Mouse (Mus musculus) kidney, postnatal 0 days (tissue): ENCODE measurements at regions not wholly inside any gene's neighbourhood (a gene's known extent, or its start where the extent isn't known, plus 50 kb on each side); places are given as distances from the start of the nearest gene placed in this dataset.
A peak's percentile ranks its signal among the peaks of the same experiment; 100 is the strongest.

Source experiments
- ATAC-seq: fragments of 200-750 bp; cut with Nextera tagmentation; replicated peaks from 2 replicates; pipeline ENCODE4 v1.8.0; 2017; ENCODE audit warnings: low read depth, moderate number of reproducible peaks, moderate TSS enrichment, moderate library complexity; ENCODE audit not compliant: low FRiP score
- DNase-seq: peaks from one replicate; pipeline ENCODE4 v3.0.0-alpha.2; 2016; ENCODE audit warnings: low spot score
- H3K27ac ChIP-seq: fragments of 300-500 bp; sonication (generic); 2 replicates; pipeline ENCODE4 v1.5.1; 2014; ENCODE audit warnings: mild to moderate bottlenecking
- H3K27me3 ChIP-seq: fragments of 300-500 bp; sonication (generic); 2 replicates; pipeline ENCODE4 v1.6.1; 2014; ENCODE audit warnings: low read length, mixed read lengths; ENCODE audit not compliant: insufficient read depth
- H3K36me3 ChIP-seq: fragments of 300-500 bp; sonication (generic); 2 replicates; pipeline ENCODE4 v1.6.1; 2014; ENCODE audit warnings: low read length, mixed read lengths; ENCODE audit not compliant: insufficient read depth
- H3K4me1 ChIP-seq: fragments of 300-500 bp; sonication (generic); replicated peaks from 2 replicates; pipeline ENCODE4 v1.6.1; 2014; ENCODE audit warnings: antibody characterized with exemption, low read length, mixed read lengths; ENCODE audit not compliant: insufficient read depth
- H3K4me2 ChIP-seq: fragments of 300-500 bp; sonication (generic); 2 replicates; pipeline ENCODE4 v1.6.1; 2014; ENCODE audit warnings: mild to moderate bottlenecking, low read length, moderate library complexity, mixed read lengths
- H3K4me3 ChIP-seq: fragments of 300-500 bp; sonication (generic); replicated peaks from 2 replicates; pipeline ENCODE4 v1.5.1; 2014; ENCODE audit warnings: low read depth, low read length
- H3K9ac ChIP-seq: fragments of 300-500 bp; sonication (generic); 2 replicates; pipeline ENCODE4 v1.6.1; 2014; ENCODE audit warnings: low read depth, low read length
- H3K9me3 ChIP-seq: fragments of 300-500 bp; sonication (generic); replicated peaks from 2 replicates; pipeline ENCODE4 v1.6.1; 2016; ENCODE audit warnings: low read length, inconsistent platforms, mixed read lengths
- CTCF ChIP-seq: IDR thresholded peaks from 2 replicates; pipeline ENCODE4 v1.5.1; 2016; ENCODE audit warnings: antibody characterized with exemption, low read depth, mild to moderate bottlenecking, moderate library complexity
- WGBS: fragments of 180-500 bp; shearing (Covaris S2); extraction: QIAGEN DNeasy Blood & Tissue Kit; methylation state at CpG from one replicate; pipeline ENCODE4 v1.1.7; 2014; 5-methylcytosine and 5-hydroxymethylcytosine counted together

- H3K4me3 ChIP-seq, result no peak overlapping the region
- no peak overlapping the region for H3K27ac ChIP-seq
- DNase-seq (no peak), ATAC-seq (no peak)
- H3K4me2 ChIP-seq, result no peak overlapping the region
- H3K9ac ChIP-seq, result no peak overlapping the region
- 69% methylated on average over 2 of the region's 2 CpGs for WGBS
- H3K4me1 ChIP-seq, result no peaks in the 10 kb centered on the region
- no peak for TF ChIP-seq CTCF
- no peaks in the 10 kb centered on the region for H3K9me3 ChIP-seq
- no peaks in the 10 kb centered on the region for H3K36me3 ChIP-seq
- no peaks in the 10 kb centered on the region for H3K27me3 ChIP-seq
Observed at GRCm38 (mm10) chr3:58327721-58328120, 86.8 kb upstream of the Tsc22d2 start.

GRCm38 (mm10) chr3:58330186-58330585, 84.3 kb upstream of the Tsc22d2 start:
- TF ChIP-seq CTCF, result no peak
- H3K9ac ChIP-seq, result no peak overlapping the region
- DNase-seq (no peak), ATAC-seq (no peak)
- 70% methylated on average over 2 of the region's 2 CpGs for WGBS
- H3K4me1 ChIP-seq, result peaks cover 7% of the 10 kb centered on the region; the same call in 1 of the 2 replicates
- H3K4me3 ChIP-seq, result no peak overlapping the region
- no peak overlapping the region for H3K4me2 ChIP-seq
- no peak overlapping the region for H3K27ac ChIP-seq
- no peaks in the 10 kb centered on the region for H3K9me3 ChIP-seq
- no peaks in the 10 kb centered on the region for H3K27me3 ChIP-seq
- H3K36me3 ChIP-seq, result no peaks in the 10 kb centered on the region

GRCm38 (mm10) chr3:58333997-58334396, 80.5 kb upstream of the Tsc22d2 start:
- 27% methylated on average over 7 of the region's 7 CpGs for WGBS
- H3K4me1 ChIP-seq, result peaks cover 7% of the 10 kb centered on the region; the same call in 1 of the 2 replicates
- no peak overlapping the region for H3K9ac ChIP-seq
- ATAC-seq (no peak), DNase-seq (peak; percentile 45)
- TF ChIP-seq CTCF, result no peak
- 0 out of 2 replicates have a peak overlapping the region, but pooled peaks have one; percentile 5 for H3K4me3 ChIP-seq
- peak overlapping the region; percentile 41 for H3K4me2 ChIP-seq
- H3K9me3 ChIP-seq, result no peaks in the 10 kb centered on the region
- no peaks in the 10 kb centered on the region for H3K36me3 ChIP-seq
- H3K27ac ChIP-seq, result no peak overlapping the region
- H3K27me3 ChIP-seq, result no peaks in the 10 kb centered on the region

DNA sequence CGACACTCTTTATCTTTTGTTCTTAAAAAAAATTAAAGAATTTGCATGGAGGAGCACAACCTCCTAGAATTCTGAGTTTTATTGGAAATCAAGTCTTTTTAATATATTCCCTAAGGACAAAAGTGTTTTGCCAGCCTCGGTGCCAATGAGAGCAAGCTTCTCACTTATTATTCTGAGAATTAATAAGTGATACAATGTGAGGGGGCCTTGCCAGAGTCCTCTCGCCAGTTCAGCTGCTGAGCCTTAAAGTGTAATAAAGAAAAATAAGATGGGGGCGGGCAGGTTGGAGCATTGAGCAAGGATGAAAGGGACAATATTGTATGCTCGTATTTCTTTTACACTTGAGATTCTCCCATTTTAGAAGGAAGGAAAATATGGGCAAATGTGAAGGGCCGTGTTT, 79.2 kb upstream of the Tsc22d2 start:
- Histone ChIP-seq H3K9me3 (no peaks in the 10 kb centered on the region), H3K4me1 (peaks cover 7% of the 10 kb centered on the region; the same call in 1 of the 2 replicates), H3K4me3 (no peak overlapping the region), H3K9ac (no peak overlapping the region), H3K4me2 (no peak overlapping the region), H3K27ac (no peak overlapping the region), H3K36me3 (no peaks in the 10 kb centered on the region), H3K27me3 (no peaks in the 10 kb centered on the region)
- 64% methylated on average over 6 of the region's 6 CpGs for WGBS
- TF ChIP-seq CTCF, result no peak
- DNase-seq (no peak), ATAC-seq (no peak)

DNA sequence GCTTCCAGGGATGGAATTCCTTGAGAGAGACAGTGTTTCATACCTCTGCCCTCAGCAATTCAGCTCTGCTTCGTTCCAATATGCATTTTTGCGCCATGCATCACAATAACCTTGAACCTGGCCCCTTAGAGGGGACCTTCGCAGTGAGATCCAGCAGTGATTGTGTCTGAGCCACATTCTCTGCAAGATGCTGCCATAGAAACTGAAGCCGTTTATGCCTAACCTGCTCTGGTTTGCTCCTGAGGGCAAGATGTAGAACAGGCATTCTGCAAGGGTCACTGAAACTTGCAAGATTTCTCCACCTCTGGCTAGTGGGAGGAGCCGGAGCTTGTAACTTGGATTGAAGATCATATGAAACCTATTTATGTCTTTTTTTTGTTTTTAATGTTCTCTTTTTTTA, 78.4 kb upstream of the Tsc22d2 start:
- no peak overlapping the region for H3K4me2 ChIP-seq
- 37% methylated on average over 5 of the region's 5 CpGs for WGBS
- H3K4me3 ChIP-seq, result no peak overlapping the region
- H3K27me3 ChIP-seq, result no peaks in the 10 kb centered on the region
- DNase-seq (no peak), ATAC-seq (no peak)
- H3K9ac ChIP-seq, result no peak overlapping the region
- no peaks in the 10 kb centered on the region for H3K9me3 ChIP-seq
- H3K27ac ChIP-seq, result no peak overlapping the region
- no peaks in the 10 kb centered on the region for H3K36me3 ChIP-seq
- H3K4me1 ChIP-seq, result peaks cover 7% of the 10 kb centered on the region; the same call in 1 of the 2 replicates
- TF ChIP-seq CTCF, result no peak

DNA sequence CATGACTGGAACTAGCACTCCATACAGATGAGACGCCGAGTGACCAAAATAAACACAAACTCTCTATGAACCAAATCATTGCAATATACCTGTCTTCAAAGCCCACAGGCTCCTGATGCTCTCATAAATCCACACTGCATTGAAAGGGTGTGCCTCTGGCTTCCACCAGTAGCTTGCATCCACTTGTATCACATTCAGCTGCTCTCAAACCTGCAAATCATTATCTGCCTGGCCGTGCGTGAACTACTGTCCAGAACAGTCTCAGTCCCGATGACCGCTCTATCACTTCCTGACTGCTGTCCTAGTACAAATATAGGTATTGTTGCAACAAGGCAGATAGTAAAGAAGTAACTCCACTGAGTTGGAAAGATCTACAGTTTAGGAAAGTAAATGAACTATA, 77.9 kb upstream of the Tsc22d2 start:
- no peak overlapping the region for H3K27ac ChIP-seq
- 27% methylated on average over 6 of the region's 6 CpGs for WGBS
- H3K4me1 ChIP-seq, result peaks cover 7% of the 10 kb centered on the region; the same call in 1 of the 2 replicates
- no peak overlapping the region for H3K4me2 ChIP-seq
- TF ChIP-seq CTCF, result no peak
- ATAC-seq (no peak), DNase-seq (peak; percentile 35)
- no peaks in the 10 kb centered on the region for H3K36me3 ChIP-seq
- no peaks in the 10 kb centered on the region for H3K27me3 ChIP-seq
- no peaks in the 10 kb centered on the region for H3K9me3 ChIP-seq
- no peak overlapping the region for H3K9ac ChIP-seq
- no peak overlapping the region for H3K4me3 ChIP-seq

GRCm38 (mm10) chr3:58338976-58339375, 75.5 kb upstream of the Tsc22d2 start:
- Histone ChIP-seq H3K27me3 (no peaks in the 10 kb centered on the region), H3K36me3 (no peaks in the 10 kb centered on the region), H3K4me1 (peaks cover 3% of the 10 kb centered on the region; the same call in 1 of the 2 replicates), H3K4me3 (no peak overlapping the region), H3K9me3 (no peaks in the 10 kb centered on the region), H3K9ac (no peak overlapping the region), H3K4me2 (no peak overlapping the region), H3K27ac (no peak overlapping the region)
- TF ChIP-seq CTCF, result no peak
- WGBS, result 74% methylated on average over 7 of the region's 7 CpGs
- no peak for ATAC-seq
- DNase-seq, result no peak
